Mouse (Mus musculus) stomach, adult 2 months (tissue): ENCODE data around the gene Gm3285. TPM values are rescaled to one million over a fixed set of nuclear protein-coding genes. Genes with fewer than 3 reads are reported as not detected.

Experiments
- polyA plus RNA-seq: library from polyadenylated mRNA; depleted of rRNA; stranded (reverse); fragments of >200 nt; gene quantifications from 2 replicates; pipeline ENCODE4 v1.2.3, GENCODE M21; 2012; rRNA removed

The Gm3285 gene
- polyA plus RNA-seq = not detected in 2 replicates

GRCm38 (mm10) chr10:77861675-77862074 lies at the start of gene Gm3285:
TSS of gene Gm3285 (plus strand) at chr10:77861975.

DNA sequence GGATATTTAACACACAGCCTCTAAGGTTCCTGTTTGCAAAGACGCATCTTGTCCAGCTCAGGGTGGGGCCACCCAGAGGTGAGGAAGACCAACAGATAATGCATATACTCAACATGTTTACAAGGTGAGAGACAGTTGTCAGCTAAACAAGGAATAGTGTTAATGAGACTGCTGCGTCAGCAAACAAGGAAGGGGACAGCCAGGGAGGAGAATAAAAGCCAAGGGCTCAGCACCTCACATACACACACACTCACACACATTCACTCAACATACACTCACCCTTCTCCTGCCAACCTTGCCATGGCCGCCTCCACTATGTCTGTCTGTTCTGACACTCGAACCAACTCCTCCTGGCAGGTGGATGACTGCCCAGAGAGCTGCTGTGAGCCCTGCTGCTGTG lies 47.4 kb upstream of the Gm3285 start, which contains the start of gene Gm2696:
Gene Gm2696, plus strand, starts transcription at position 301 of the 400 bp plus-strand sequence.

GRCm38 (mm10) chr10:77826951-77827350 lies 34.8 kb upstream of the Gm3285 start, which contains the start of gene Krtap10-4:
TSS of gene Krtap10-4 (minus strand) at chr10:77827095.

DNA sequence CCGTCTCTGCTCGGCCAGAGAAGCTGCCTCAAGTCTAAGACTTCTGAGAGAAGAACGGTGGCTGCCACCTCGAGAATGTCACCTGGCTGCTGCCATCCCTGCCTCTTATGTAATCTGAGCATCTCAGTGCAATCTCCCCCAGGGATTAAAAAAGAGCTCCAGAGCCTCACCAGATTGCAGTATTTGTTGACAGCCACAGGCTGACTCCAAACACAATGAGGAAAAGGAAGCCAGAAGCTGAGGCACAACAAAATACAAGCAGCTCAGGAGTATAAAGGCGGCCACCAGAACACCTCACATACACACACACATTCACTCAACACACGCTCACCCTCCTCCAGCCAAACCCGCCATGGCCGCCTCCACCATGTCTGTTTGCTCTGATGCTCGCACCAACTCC lies 26.1 kb upstream of the Gm3285 start, which contains the start of gene Krtap10-10:
Gene Krtap10-10, plus strand, starts transcription at position 301 of the 400 bp plus-strand sequence.

GRCm38 (mm10) chr10:77846503-77846902 lies 15.3 kb upstream of the Gm3285 start, which contains the start of gene Gm36176:
TSS of gene Gm36176 (plus strand) at chr10:77846803.

DNA sequence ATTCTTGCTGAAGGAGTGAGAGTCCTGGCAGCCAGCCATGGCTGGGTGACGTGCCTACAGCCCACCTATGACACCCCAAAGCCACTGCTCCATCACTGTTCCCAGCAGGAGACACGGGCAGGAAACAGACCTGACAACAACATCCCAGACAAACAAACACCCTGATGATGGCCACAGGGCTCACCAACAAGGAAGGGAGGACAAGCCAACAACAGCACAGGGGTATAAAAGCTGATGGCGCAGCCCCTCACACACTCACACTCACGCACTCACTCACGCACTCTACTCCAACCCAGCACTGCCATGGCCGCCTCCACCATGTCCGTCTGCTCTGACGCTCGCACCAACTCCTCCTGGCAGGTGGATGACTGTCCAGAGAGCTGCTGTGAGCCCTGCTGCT lies 9.2 kb upstream of the Gm3285 start, which contains the start of gene Gm10318:
Gene Gm10318, plus strand, starts transcription at position 301 of the 400 bp plus-strand sequence.

DNA sequence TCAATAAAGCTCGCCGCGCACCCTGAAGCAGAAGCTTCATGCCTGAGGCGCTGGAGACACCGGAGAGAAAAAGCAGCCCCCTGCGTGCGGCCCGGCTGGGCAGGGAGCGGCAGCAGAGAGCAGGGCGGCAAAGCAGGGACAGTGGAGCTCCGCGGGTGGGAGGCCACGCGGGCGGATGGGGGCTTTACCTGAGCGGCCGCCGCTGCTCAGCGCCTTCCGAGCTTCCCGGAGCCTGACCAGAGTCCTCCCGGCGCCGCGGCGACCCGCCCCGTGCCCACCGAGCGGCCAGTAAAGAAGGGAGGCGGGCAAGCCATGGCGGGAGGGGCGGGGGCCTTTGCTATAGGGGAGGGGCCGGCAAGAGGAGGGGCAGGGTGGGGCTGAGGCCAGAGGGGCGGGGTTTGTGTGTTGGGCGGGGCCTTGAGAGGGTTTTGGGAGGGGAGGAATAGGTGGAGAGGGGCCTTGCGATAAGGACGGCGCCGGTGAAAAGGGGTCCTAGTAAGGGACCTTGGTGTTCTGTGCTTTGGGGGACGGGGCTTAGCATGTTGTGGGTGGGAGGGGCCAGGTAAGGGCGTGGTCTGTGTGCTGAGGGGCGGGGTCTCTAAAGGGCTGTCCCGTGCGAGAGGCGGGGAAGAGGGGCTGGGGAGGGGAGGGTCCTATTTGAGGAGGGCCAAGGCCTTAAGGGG lies 40.6 kb downstream of the Gm3285 start, which contains the start of gene Lrrc3:
Gene Lrrc3, minus strand, starts transcription at position 326 of the 683 bp plus-strand sequence.

Other genes starting within 250 kb of the Gm3285 start
- 21.8 and 23.2 TPM in 2 replicates for gene Ube2g2, start 239.7 kb upstream of the Gm3285 start, polyA plus RNA-seq
- 0.29 and 0.96 TPM in 2 replicates for gene Tspear, start 175.4 kb upstream of the Gm3285 start, polyA plus RNA-seq
- gene Gm19402, start 171.2 kb upstream of the Gm3285 start, polyA plus RNA-seq = not detected in 2 replicates
- gene Gm9508, start 164.7 kb upstream of the Gm3285 start, polyA plus RNA-seq = not detected in 2 replicates
- not detected in 2 replicates for gene Gm10272, start 155.3 kb upstream of the Gm3285 start, polyA plus RNA-seq
- gene Gm10024, start 150.5 kb upstream of the Gm3285 start, polyA plus RNA-seq = not detected in 2 replicates
- 1.8 TPM in 1 of 2 replicates, not detected in the other for gene Gm10142, start 146.2 kb upstream of the Gm3285 start, polyA plus RNA-seq
- 0.25 and 0.38 TPM in 2 replicates for gene Krtap12-1, start 141.4 kb upstream of the Gm3285 start, polyA plus RNA-seq
- not detected in 2 replicates for gene Gm10100, start 135.5 kb upstream of the Gm3285 start, polyA plus RNA-seq
- gene Gm18596, start 119.3 kb upstream of the Gm3285 start, polyA plus RNA-seq = not detected in 2 replicates
- not detected in 2 replicates for gene Gm9736, start 110.6 kb upstream of the Gm3285 start, polyA plus RNA-seq
- not detected in 2 replicates for gene Gm3233, start 102.3 kb upstream of the Gm3285 start, polyA plus RNA-seq
- gene Gm3238, start 90.7 kb upstream of the Gm3285 start, polyA plus RNA-seq = not detected in 2 replicates
- not detected in 2 replicates for gene Gm7138, start 85.0 kb upstream of the Gm3285 start, polyA plus RNA-seq
- not detected in 2 replicates for gene Gm3250, start 79.4 kb upstream of the Gm3285 start, polyA plus RNA-seq
- gene Gm7137, start 73.8 kb upstream of the Gm3285 start, polyA plus RNA-seq = not detected in 2 replicates
- gene Gm9639, start 66.9 kb upstream of the Gm3285 start, polyA plus RNA-seq = not detected in 2 replicates
- not detected in 2 replicates for gene Gm19668, start 62.8 kb upstream of the Gm3285 start, polyA plus RNA-seq
- gene Gm9507, start 50.1 kb upstream of the Gm3285 start, polyA plus RNA-seq = not detected in 2 replicates
- gene Gm2696, start 47.3 kb upstream of the Gm3285 start, polyA plus RNA-seq = not detected in 2 replicates
- gene Krtap10-4, start 34.9 kb upstream of the Gm3285 start, polyA plus RNA-seq = not detected in 2 replicates
- not detected in 2 replicates for gene Krtap10-10, start 26.0 kb upstream of the Gm3285 start, polyA plus RNA-seq
- gene Gm36176, start 15.2 kb upstream of the Gm3285 start, polyA plus RNA-seq = not detected in 2 replicates
- not detected in 2 replicates for gene Gm10318, start 9.1 kb upstream of the Gm3285 start, polyA plus RNA-seq
- 4.4 and 4.7 TPM in 2 replicates for gene Lrrc3, start 40.6 kb downstream of the Gm3285 start, polyA plus RNA-seq
- gene Trpm2, start 108.6 kb downstream of the Gm3285 start, polyA plus RNA-seq = 0.29 and 0.33 TPM in 2 replicates
- gene 1810043G02Rik, start 116.5 kb downstream of the Gm3285 start, polyA plus RNA-seq = 17.7 and 24.3 TPM in 2 replicates
- gene Pfkl, start 148.1 kb downstream of the Gm3285 start, polyA plus RNA-seq = 40.4 and 50.6 TPM in 2 replicates
- gene Dnmt3l, start 180.0 kb downstream of the Gm3285 start, polyA plus RNA-seq = 0.80 and 1.3 TPM in 2 replicates
- 0.45 and 0.79 TPM in 2 replicates for gene Aire, start 181.6 kb downstream of the Gm3285 start, polyA plus RNA-seq
- gene Icosl, start 207.3 kb downstream of the Gm3285 start, polyA plus RNA-seq = 6.0 and 9.5 TPM in 2 replicates